Mouse (Mus musculus) kidney, adult 9 months (tissue): ENCODE data around the gene Tmem131l.
A peak's percentile ranks its signal among the peaks of the same experiment; 100 is the strongest.

ENCODE experiments used
- DNase-seq: peaks from one replicate; pipeline ENCODE4 v3.0.0; 2022

The Tmem131l gene

GRCm38 (mm10) chr3:84039646-84040475, at the start of gene Tmem131l:
Gene Tmem131l (minus strand): TSS chr3:84040175.
- peak; percentile 71 for DNase-seq

GRCm38 (mm10) chr3:84086921-84087320, 46.9 kb upstream of the Tmem131l start:
- no peak for DNase-seq

- DNase-seq: no peak
These were observed 46.4 kb upstream of the Tmem131l start for GRCm38 (mm10) chr3:84086337-84086736.

- DNase-seq: no peak
These were observed 45.5 kb upstream of the Tmem131l start for GRCm38 (mm10) chr3:84085429-84085828.

- DNase-seq: no peak
These were observed 41.3 kb upstream of the Tmem131l start for GRCm38 (mm10) chr3:84081208-84081722.

- no peak for DNase-seq
These were observed 40.1 kb upstream of the Tmem131l start for GRCm38 (mm10) chr3:84080074-84080473.

GRCm38 (mm10) chr3:84077505-84077904, 37.5 kb upstream of the Tmem131l start:
- no peak for DNase-seq

- DNase-seq: no peak
These were observed 36.8 kb upstream of the Tmem131l start for GRCm38 (mm10) chr3:84076543-84077332.

- DNase-seq: no peak
These were observed 35.5 kb upstream of the Tmem131l start for GRCm38 (mm10) chr3:84075516-84075915.

GRCm38 (mm10) chr3:84074777-84075176, 34.8 kb upstream of the Tmem131l start:
- no peak for DNase-seq

GRCm38 (mm10) chr3:84071641-84072040, 31.7 kb upstream of the Tmem131l start:
- DNase-seq: no peak

GRCm38 (mm10) chr3:84070811-84071210, 30.8 kb upstream of the Tmem131l start:
- DNase-seq: no peak

GRCm38 (mm10) chr3:84068831-84069709, 29.1 kb upstream of the Tmem131l start:
- DNase-seq: peak; percentile 12

GRCm38 (mm10) chr3:84065825-84066224, 25.9 kb upstream of the Tmem131l start:
- DNase-seq: no peak

GRCm38 (mm10) chr3:84063369-84063914, 23.5 kb upstream of the Tmem131l start:
- no peak for DNase-seq

GRCm38 (mm10) chr3:84061523-84062453, 21.8 kb upstream of the Tmem131l start:
- DNase-seq: no peak

GRCm38 (mm10) chr3:84060946-84061345, 21.0 kb upstream of the Tmem131l start:
- DNase-seq: no peak

- DNase-seq: no peak
These were observed 20.2 kb upstream of the Tmem131l start for GRCm38 (mm10) chr3:84060128-84060527.

- DNase-seq: no peak
These were observed 19.7 kb upstream of the Tmem131l start for GRCm38 (mm10) chr3:84059676-84060075.

- no peak for DNase-seq
These were observed 19.3 kb upstream of the Tmem131l start for GRCm38 (mm10) chr3:84059261-84059660.

- no peak for DNase-seq
These were observed 8.8 kb upstream of the Tmem131l start for GRCm38 (mm10) chr3:84048729-84049175.
